In the genomic region with DNA sequence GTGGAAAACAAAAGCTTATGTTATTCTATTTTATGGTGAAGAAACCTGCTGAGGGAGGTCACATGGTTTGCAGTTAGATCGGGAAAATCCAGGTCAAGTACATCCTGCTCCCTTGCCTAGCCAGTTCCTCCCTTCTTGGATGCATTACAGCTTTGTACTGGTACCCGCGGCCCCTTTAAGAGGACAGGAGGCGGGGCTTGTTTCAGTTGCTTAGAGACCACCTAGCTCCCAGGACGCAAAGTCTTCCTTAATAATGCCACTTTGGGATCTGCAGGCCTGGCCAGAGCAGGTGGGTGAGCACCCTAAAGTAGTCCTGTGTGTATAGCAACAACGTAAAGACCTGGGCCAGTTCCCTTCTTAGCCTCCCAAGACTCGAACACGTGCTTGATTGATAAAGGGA, we compare ENCODE assay signal across 7 mouse cellular contexts. TPM values are rescaled to one million over a fixed set of nuclear protein-coding genes. Genes with fewer than 3 reads are reported as not detected.
A peak's percentile ranks its signal among the peaks of the same experiment; 100 is the strongest.
DNase-seq lines count a peak whose midpoint lies in the region; ATAC-seq and TF ChIP-seq lines count a peak whose summit lies in the region.

A gene (plus strand): TSS at position 205 of the 400 bp plus-strand sequence.

- ATAC-seq in forebrain, embryonic 13.5 days, result no peak
- ATAC-seq in erythroblast, adult 5-6 weeks (replicated peaks; ENCODE audit: low FRiP score, poor library complexity, severe bottlenecking), result no peak

- no peaks in the 10 kb centered on the region for H3K9me3 ChIP-seq in E14TG2a.4 (ENCODE audit: low read length)
- no peaks in the 10 kb centered on the region for H3K9me3 ChIP-seq in forebrain, embryonic 13.5 days (replicated peaks)

- H3K27me3 ChIP-seq in E14TG2a.4 (ENCODE audit: insufficient read depth, low read length), result no peaks in the 10 kb centered on the region
- H3K27me3 ChIP-seq in forebrain, embryonic 13.5 days, result no peaks in the 10 kb centered on the region

- DNase-seq in ES-CJ7 (ENCODE audit: low read depth, low spot score), result peak; percentile 59
- peak; percentile 41 for DNase-seq in lung, postnatal 14 days
- no peak for DNase-seq in thymus, postnatal 14 days
- no peak for DNase-seq in left cerebral cortex, adult 2 months (ENCODE audit: extremely low spot score in 1 of 2, low spot score in 2 of 2)

- WGBS in forebrain, embryonic 13.5 days, result 11% methylated on average over 8 of the region's 8 CpGs

- H3K4me1 ChIP-seq in E14TG2a.4 (replicated peaks; ENCODE audit: low read depth, low read length), result peaks cover 28% of the 10 kb centered on the region
- H3K4me1 ChIP-seq in forebrain, embryonic 13.5 days, result 0 out of 2 replicates have a peak, but pooled peaks cover 4% of the 10 kb centered on the region

- intact Hi-C loops in left cerebral cortex, adult 2 months (cut with DNase I), result loop anchor here (5.0 kb wide), 1 partner anchor 44 kb away; no protein-coding TSS in a partner anchor

- H3K4me2 ChIP-seq in forebrain, embryonic 13.5 days, result peak within 1 kb of the TSS; percentile 30

- no peak for TF ChIP-seq CTCF in E14TG2a.4 (conservative IDR thresholded peaks at IDR 0.05; ENCODE audit: low read length)
- TF ChIP-seq CTCF in left cerebral cortex, adult 2 months (IDR thresholded peaks at IDR 0.05), result no peak

- no peak within 1 kb of the TSS for H3K27ac ChIP-seq in forebrain, embryonic 13.5 days
- no peak within 1 kb of the TSS for H3K27ac ChIP-seq in left cerebral cortex, adult 2 months

- no peak within 1 kb of the TSS for H3K9ac ChIP-seq in forebrain, embryonic 13.5 days

- H3K36me3 ChIP-seq in E14TG2a.4 (ENCODE audit: insufficient read depth, low read length), result peaks cover 46% of the 10 kb centered on the region
- H3K36me3 ChIP-seq in forebrain, embryonic 13.5 days (ENCODE audit: poor library complexity, severe bottlenecking), result peaks cover 44% of the 10 kb centered on the region

- H3K4me3 ChIP-seq in E14TG2a.4 (replicated peaks; ENCODE audit: low read length), result peak within 1 kb of the TSS; percentile 56
- H3K4me3 ChIP-seq in forebrain, embryonic 13.5 days, result no peak within 1 kb of the TSS
- no peak within 1 kb of the TSS for H3K4me3 ChIP-seq in left cerebral cortex, adult 2 months

RNA-seq across cellular contexts. Expression of the gene that starts here (rescaled TPM):
- 1.5 and 2.1 TPM in 2 replicates for polyA plus RNA-seq in forebrain, embryonic 13.5 days (2015; fragmentation: Nextera tagmentation; extraction: Ambion mirVana)
- 4.4 TPM in 1 of 2 replicates, not detected in the other for total RNA-seq in erythroblast, adult 5-6 weeks (2015; ENCODE audit: low replicate concordance)
- 3.8 and 7.0 TPM in 2 replicates for total RNA-seq in erythroblast, adult 5-6 weeks (2017; ENCODE audit: low replicate concordance)
- 1 to 10 TPM; 4.0 to 6.0 TPM for total RNA-seq in left cerebral cortex, adult 2 months (2021)

Comparison
In these comparisons a context has a peak if more than half of its experiments do, and no peak if none do; other contexts are left out.
1. DNase-seq: peak in ES-CJ7 (single experiment) and lung, postnatal 14 days (single experiment); none in thymus, postnatal 14 days (single experiment) and left cerebral cortex, adult 2 months (0 of 2).